Mouse (Mus musculus) embryonic fibroblast, embryonic 13.5 days (primary cell): ENCODE measurements around the gene Gm20521.

ENCODE experiments used
- CTCF ChIP-seq: IDR thresholded peaks from 2 replicates; pipeline ENCODE4 v1.5.1; 2011; ENCODE audit warnings: mild to moderate bottlenecking, control low read depth, low read length, moderate library complexity, borderline replicate concordance; ENCODE audit not compliant: insufficient read depth
- POLR2A ChIP-seq: IDR thresholded peaks from 2 replicates; pipeline ENCODE4 v1.6.1; 2011; ENCODE audit warnings: low read depth, mild to moderate bottlenecking, control low read depth, low read length, moderate library complexity

- no peak for TF ChIP-seq CTCF
- no peak for TF ChIP-seq POLR2A
Measured at GRCm38 (mm10) chr14:54920076-54920685, 36.9 kb downstream of the Gm20521 start.
